Mouse (Mus musculus): ENCODE results near the gene Fmod. TPM values are rescaled to one million over a fixed set of nuclear protein-coding genes. Genes with fewer than 3 reads are reported as not detected.

The Fmod gene
- total RNA-seq, 2 experiments from 2014 or later = not detected

DNA sequence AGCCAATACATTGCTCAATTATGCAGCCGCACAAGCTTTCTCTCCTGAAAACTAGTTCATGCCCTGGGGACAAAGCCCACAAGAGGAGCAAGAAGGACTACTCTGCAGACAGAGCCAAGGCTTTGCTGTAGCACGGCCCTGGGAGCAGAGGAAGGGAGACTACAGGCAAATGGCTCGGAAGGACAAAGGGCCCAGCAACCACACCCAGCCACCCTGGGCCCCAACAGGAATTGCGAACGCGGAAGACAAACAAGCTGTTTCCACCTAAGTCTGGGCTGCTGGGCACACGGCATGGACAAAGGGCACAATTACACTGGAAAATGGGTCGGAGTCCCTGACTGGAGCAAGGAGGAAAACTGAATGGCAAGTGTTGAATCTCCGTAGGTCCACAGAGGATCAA, 18.0 kb downstream of the Fmod start:
- ATAC-seq (replicated peaks; ENCODE audit: low FRiP score, poor library complexity, severe bottlenecking) = no peak

DNA sequence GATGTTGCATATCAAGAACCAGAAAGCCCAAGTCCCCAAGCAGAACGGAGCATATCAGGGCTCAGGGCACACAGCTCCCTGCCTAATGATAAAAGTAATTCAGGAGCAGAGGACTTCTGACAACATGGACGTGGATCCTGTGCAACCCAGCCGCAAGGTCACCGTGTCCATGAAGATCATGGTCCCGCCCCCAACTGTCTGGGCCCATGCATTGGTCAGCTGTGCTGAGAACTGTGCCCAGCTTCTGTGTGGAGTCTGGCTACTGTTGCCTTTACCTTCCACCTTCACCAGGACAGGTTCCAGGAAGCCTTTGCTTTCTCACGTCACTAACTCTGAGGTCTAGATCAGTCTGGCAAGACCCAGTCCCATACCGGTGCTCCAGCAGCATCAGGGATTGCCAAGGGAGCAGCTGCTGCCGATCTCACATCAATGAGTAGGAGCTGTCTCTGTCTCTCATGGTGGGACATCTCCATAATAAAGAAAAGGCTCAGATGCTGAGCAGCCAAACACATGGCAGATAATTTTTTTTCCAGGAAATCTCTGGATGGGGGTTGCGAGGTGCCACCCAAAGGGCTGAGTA, 18.7 kb downstream of the Fmod start:
- no peak for ATAC-seq (replicated peaks; ENCODE audit: low FRiP score, poor library complexity, severe bottlenecking)

DNA sequence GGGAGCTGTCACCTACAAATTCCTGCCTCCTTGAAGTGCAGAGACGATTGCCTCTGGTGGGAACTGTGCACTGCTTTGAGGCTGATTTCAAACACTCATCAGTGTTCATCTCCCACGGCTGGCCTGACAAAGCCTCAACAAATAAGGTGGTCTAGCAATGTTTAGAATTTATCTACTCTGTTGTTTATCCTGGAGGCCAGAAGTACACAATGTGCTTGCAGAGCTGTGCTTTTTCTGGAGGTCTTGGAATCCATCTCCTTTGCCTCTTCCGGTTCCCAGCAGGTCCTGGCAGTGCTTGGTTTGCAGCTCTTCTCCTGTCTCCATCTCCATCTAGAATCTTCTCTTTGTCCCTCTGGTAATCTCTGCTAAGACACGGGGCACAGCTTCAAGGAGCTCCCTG, 19.2 kb downstream of the Fmod start:
- no peak for ATAC-seq (replicated peaks; ENCODE audit: low FRiP score, poor library complexity, severe bottlenecking)

DNA sequence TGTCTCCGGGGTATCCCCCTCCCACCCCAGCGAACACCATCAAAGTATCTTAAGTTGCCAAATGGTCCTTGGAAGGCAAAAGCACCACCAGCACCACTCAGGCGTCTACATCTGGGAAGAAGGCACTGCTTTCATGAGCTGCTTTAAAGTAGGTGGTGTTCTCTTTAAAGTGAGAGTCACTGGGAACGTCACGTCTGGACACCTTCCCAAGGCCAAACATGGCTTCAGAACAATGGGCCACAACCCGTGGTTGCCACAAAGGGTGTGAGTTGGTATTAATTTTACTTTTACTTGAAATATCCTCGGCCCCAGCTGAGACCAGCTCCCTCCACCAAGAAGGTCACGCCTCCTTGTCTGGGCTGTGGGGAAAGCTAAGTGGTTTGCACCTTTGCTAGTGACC, 20.7 kb downstream of the Fmod start:
- no peak for ATAC-seq (replicated peaks; ENCODE audit: low FRiP score, poor library complexity, severe bottlenecking)

DNA sequence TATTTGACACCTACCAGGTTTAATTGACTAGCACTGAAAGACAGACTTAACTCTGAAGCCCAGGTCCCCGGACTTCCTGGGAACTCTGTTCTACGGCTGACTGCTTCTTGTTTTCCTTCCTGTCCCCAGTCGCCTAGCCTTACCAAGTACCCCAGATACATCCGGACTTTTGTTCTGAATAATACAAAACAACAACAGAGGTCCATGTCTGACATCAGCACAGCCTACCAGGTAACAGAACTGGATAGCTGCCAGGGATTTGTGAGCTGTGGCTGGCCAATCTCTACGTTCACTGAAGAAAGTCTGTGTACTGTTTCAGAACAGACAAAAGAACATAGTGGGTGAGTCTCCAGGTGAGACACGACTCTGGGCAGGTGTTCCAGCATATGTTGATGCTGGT, 21.8 kb downstream of the Fmod start:
- no peak for ATAC-seq (replicated peaks; ENCODE audit: low FRiP score, poor library complexity, severe bottlenecking)

- ATAC-seq (replicated peaks; ENCODE audit: low FRiP score, poor library complexity, severe bottlenecking) = peak; percentile 65
Measured at GRCm38 (mm10) chr1:134059739-134060695, 23.0 kb downstream of the Fmod start.

- ATAC-seq (replicated peaks; ENCODE audit: low FRiP score, poor library complexity, severe bottlenecking) = peak; percentile 91
Measured at GRCm38 (mm10) chr1:134060849-134061569, 24.0 kb downstream of the Fmod start.

- ATAC-seq (replicated peaks; ENCODE audit: low FRiP score, poor library complexity, severe bottlenecking) = no peak
Measured at GRCm38 (mm10) chr1:134061915-134062314, 24.9 kb downstream of the Fmod start.

- no peak for ATAC-seq (replicated peaks; ENCODE audit: low FRiP score, poor library complexity, severe bottlenecking)
Measured at GRCm38 (mm10) chr1:134062411-134063085, 25.5 kb downstream of the Fmod start.

GRCm38 (mm10) chr1:134063086-134063772, 26.2 kb downstream of the Fmod start:
- ATAC-seq (replicated peaks; ENCODE audit: low FRiP score, poor library complexity, severe bottlenecking) = no peak

DNA sequence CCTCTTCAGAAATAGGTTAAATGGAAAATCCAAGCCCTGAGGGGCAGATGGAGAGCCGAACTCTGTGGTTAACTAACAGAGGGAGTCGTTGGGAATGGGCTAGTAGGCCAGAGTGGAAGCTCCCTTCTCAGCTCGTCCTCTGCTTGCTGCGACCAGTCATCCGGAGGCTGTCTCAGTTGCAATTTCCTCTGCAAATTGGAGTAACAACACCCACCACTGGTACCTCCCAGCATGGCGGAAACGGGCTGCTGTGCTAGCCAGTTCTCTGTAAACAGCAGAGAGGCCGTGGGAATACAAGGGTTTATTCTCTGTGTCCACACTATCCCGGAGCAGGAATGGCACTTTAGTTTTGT, 26.7 kb downstream of the Fmod start:
- no peak for ATAC-seq (replicated peaks; ENCODE audit: low FRiP score, poor library complexity, severe bottlenecking)

- no peak for ATAC-seq (replicated peaks; ENCODE audit: low FRiP score, poor library complexity, severe bottlenecking)
Measured at GRCm38 (mm10) chr1:134064296-134064831, 27.3 kb downstream of the Fmod start.

DNA sequence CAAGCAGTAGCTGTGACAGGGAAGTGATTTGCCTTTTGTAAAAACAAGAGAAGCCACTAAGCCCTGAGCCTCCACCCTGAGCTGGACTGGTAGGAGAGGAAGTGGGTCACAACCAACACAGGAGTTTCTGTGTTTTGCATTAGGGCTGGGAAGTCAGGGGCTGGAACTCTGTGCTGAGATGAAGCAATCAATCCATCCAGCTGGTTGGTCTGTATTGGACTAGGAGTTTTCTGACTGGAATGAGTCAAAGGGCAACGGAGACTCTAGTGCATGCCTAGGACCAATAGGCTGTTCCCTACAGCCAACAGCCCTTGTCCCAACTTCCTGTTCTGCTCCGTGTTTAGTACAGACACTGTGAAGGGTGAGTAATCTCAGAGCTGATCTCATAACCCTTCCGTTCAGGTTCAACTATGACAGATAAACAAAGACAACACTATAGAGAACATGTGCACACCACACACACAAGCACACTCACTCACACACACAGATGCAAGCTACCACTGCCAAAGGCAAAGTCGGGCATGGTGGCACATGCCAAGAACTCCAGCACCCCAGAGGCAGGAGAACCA, 28.3 kb downstream of the Fmod start:
- no peak for ATAC-seq (replicated peaks; ENCODE audit: low FRiP score, poor library complexity, severe bottlenecking)

- no peak for ATAC-seq (replicated peaks; ENCODE audit: low FRiP score, poor library complexity, severe bottlenecking)
Measured at GRCm38 (mm10) chr1:134066554-134066953, 29.5 kb downstream of the Fmod start.

GRCm38 (mm10) chr1:134067143-134067619, 30.1 kb downstream of the Fmod start:
- no peak for ATAC-seq (replicated peaks; ENCODE audit: low FRiP score, poor library complexity, severe bottlenecking)

DNA sequence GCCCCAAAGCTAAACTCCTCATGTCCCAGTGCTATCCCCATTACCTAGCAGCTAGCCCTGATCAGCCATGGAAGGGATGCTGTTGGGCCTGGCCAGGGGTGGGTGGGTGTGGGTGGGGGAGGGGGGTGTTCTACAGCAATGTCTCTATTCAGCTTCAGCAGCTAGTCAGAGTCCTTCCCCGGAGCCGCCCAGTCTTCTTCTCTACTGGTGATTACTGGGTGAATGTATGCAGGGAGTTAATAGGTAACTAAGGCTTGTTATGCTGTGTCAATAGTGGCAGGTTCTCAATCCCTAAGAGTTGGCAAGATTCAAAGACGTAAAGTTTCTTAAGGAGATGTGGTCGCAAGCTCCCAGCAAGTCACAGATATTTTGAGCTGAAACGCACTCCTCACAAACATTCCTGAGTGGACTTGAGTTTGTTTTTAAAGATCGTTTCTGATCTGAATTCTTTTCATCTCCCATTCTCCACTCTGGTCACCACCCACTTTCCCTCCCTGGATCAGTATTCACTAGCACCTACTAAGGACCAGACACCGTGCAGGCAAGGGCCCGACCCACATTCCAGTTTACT, 33.1 kb downstream of the Fmod start:
- no peak for ATAC-seq (replicated peaks; ENCODE audit: low FRiP score, poor library complexity, severe bottlenecking)

- ATAC-seq (replicated peaks; ENCODE audit: low FRiP score, poor library complexity, severe bottlenecking) = 0 out of 2 replicates have a peak, but pooled peaks have one; percentile 4
Measured at GRCm38 (mm10) chr1:134071411-134072018, 34.5 kb downstream of the Fmod start.

DNA sequence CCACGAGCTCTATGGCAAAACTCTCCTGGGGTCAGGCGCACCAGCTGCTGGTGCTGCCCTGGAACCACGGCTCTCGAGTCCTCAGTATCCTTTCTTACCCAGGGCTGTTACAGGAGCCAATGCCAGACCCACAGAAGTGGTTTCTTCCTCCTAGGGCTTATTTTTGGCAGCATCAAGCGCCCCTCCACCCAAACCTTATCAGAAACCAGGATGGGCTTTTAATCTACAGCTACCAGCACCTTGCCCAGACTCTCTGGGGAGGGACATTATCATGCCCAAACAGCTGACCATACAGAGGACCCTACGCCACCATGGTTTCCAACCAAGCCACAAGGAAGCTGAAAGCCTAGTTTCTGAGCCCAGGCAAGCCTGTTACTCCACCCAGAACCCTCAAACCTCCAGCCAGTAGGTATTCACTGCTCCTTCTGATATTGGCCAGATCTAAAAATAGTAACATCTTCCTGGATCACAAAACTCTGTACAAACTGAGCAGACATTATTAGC, 36.1 kb downstream of the Fmod start:
- ATAC-seq (replicated peaks; ENCODE audit: low FRiP score, poor library complexity, severe bottlenecking) = peak; percentile 73
